Mouse (Mus musculus): ENCODE measurements around the gene Olfr835. TPM values are rescaled to one million over a fixed set of nuclear protein-coding genes. Genes with fewer than 3 reads are reported as not detected.

Olfr835 gene
- total RNA-seq (2021), result not detected
- long read RNA-seq, experiment 1, result 0 reads
- long read RNA-seq, experiment 2, result 0 reads

GRCm38 (mm10) chr9:19032435-19032834, at the start of gene Olfr835:
Gene Olfr835, plus strand, starts transcription at chr9:19032735.
- DNase-seq, result no peak

- no peak for DNase-seq
Measured at GRCm38 (mm10) chr9:18987690-18988089, 44.8 kb upstream of the Olfr835 start, which contains the start of gene Olfr834. Gene Olfr834, plus strand, starts transcription at chr9:18987990.

- no peak for DNase-seq
Measured at GRCm38 (mm10) chr9:19084986-19085385, 52.5 kb downstream of the Olfr835 start.

Other genes with a start within 250 kb of the Olfr835 start
- not detected for gene Olfr828, start 213.2 kb upstream of the Olfr835 start, total RNA-seq (2021)
- gene Olfr829, start 177.8 kb upstream of the Olfr835 start, total RNA-seq (2021), result not detected
- gene Olfr830, start 158.0 kb upstream of the Olfr835 start, total RNA-seq (2021), result not detected
- not detected for gene Olfr832, start 95.6 kb upstream of the Olfr835 start, total RNA-seq (2021)
- not detected for gene Olfr834, start 44.7 kb upstream of the Olfr835 start, total RNA-seq (2021)
- not detected for gene Olfr836, start 87.6 kb downstream of the Olfr835 start, total RNA-seq (2021)
- gene Olfr837, start 103.6 kb downstream of the Olfr835 start, total RNA-seq (2021), result not detected
- gene Olfr839-ps1, start 144.6 kb downstream of the Olfr835 start, total RNA-seq (2021), result under 1 TPM in 1 of 2 experiments, not detected in 1; 0.03 TPM
- not detected for gene Olfr843, start 219.3 kb downstream of the Olfr835 start, total RNA-seq (2021)

Measured in adrenal gland, postnatal 10 days (tissue).